Mouse (Mus musculus) Patski (cell line): ENCODE results near the gene Allc. TPM values are rescaled to one million over a fixed set of nuclear protein-coding genes. Genes with fewer than 3 reads are reported as not detected.
A peak's percentile ranks its signal among the peaks of the same experiment; 100 is the strongest.

Experiments used
- ATAC-seq: fragments of 100-300 bp; one replicate; pipeline ENCODE4 v1.8.0; 2021
- CTCF ChIA-PET: fragments of 350-600 bp; sonication (Branson Sonifier 250); formaldehyde crosslinking; loops from one replicate; lab custom pipeline; 2022; ENCODE audit warnings: inconsistent platforms; lab: Charles Lee
- POLR2A ChIA-PET: fragments of 350-600 bp; sonication (Branson Sonifier 250); formaldehyde crosslinking; loops from one replicate; lab custom pipeline; 2022; ENCODE audit warnings: antibody characterized with exemption, inconsistent platforms; lab: Charles Lee
- DNase-seq: peaks from one replicate; pipeline ENCODE4 v3.0.0-alpha.2; 2011; ENCODE audit warnings: low read depth, low spot score
- H3K27me3 ChIP-seq: fragments of 371-371 bp; one replicate; pipeline ENCODE4 v1.5.1; 2021
- CTCF ChIP-seq: fragments of 100-300 bp; IDR thresholded peaks from one replicate; pipeline ENCODE4 v1.5.1; 2021
- in situ Hi-C: fragments of 300-500 bp; cut with MboI; formaldehyde crosslinking; loops from 3 replicates; pipeline ENCODE4 v1.11.1; 2018; ENCODE audit warnings: low pct_unique_long_range_greater_than_20kb, mixed read lengths
- polyA plus RNA-seq: library from polyadenylated mRNA; unstranded; gene quantifications from one replicate; pipeline ENCODE4 v1.2.3, GENCODE M21; 2021

Gene Allc
- polyA plus RNA-seq, 1 experiment from 2014 or later, result not detected

- ATAC-seq (no peak), DNase-seq (no peak)
- TF ChIP-seq CTCF, result no peak
- POLR2A ChIA-PET, result no interaction called here
- in situ Hi-C loops, result no loop called here
- CTCF ChIA-PET, result no interaction called here
- H3K27me3 ChIP-seq, result peaks cover 7% of the 10 kb centered on the region
Measured at GRCm38 (mm10) chr12:28612391-28612790, 30.1 kb upstream of the Allc start.

GRCm38 (mm10) chr12:28607546-28608305 is 25.4 kb upstream of the Allc start:
- no peak for TF ChIP-seq CTCF
- no peak for DNase-seq
- ChIA-PET POLR2A (no interaction called here), CTCF (no interaction called here)
- in situ Hi-C loops, result no loop called here
- ATAC-seq, result no peak
- H3K27me3 ChIP-seq, result peaks cover 14% of the 10 kb centered on the region

GRCm38 (mm10) chr12:28603494-28603893 is 21.2 kb upstream of the Allc start:
- H3K27me3 ChIP-seq, result peaks cover 36% of the 10 kb centered on the region
- POLR2A ChIA-PET, result interaction anchor here (0.7 kb wide), 1 partner anchor 108 kb away, joined by 6 read pairs; no protein-coding TSS in a partner anchor
- in situ Hi-C loops, result no loop called here
- ATAC-seq, result no peak
- no peak for TF ChIP-seq CTCF
- CTCF ChIA-PET, result no interaction called here
- no peak for DNase-seq

- ATAC-seq, result no peak
- POLR2A ChIA-PET, result no interaction called here
- in situ Hi-C loops, result no loop called here
- DNase-seq, result no peak
- H3K27me3 ChIP-seq, result peaks cover 27% of the 10 kb centered on the region
- CTCF ChIA-PET, result no interaction called here
- TF ChIP-seq CTCF, result no peak
Measured at GRCm38 (mm10) chr12:28602259-28602658, 19.9 kb upstream of the Allc start.

GRCm38 (mm10) chr12:28598526-28598991 is 16.2 kb upstream of the Allc start:
- H3K27me3 ChIP-seq, result peaks cover 28% of the 10 kb centered on the region
- no peak for TF ChIP-seq CTCF
- in situ Hi-C loops, result loop anchor here (10.0 to 25.0 kb wide), 2 partner anchors 539 to 1286 kb away; no protein-coding TSS in a partner anchor
- ATAC-seq, result no peak
- CTCF ChIA-PET, result no interaction called here
- POLR2A ChIA-PET, result no interaction called here
- no peak for DNase-seq

- in situ Hi-C loops, result loop anchor here (10.0 to 25.0 kb wide), 2 partner anchors 539 to 1287 kb away; no protein-coding TSS in a partner anchor
- peaks cover 28% of the 10 kb centered on the region for H3K27me3 ChIP-seq
- ATAC-seq, result no peak
- no peak for DNase-seq
- TF ChIP-seq CTCF, result no peak
- ChIA-PET POLR2A (no interaction called here), CTCF (no interaction called here)
Measured at GRCm38 (mm10) chr12:28598110-28598509, 15.8 kb upstream of the Allc start.

- in situ Hi-C loops, result loop anchor here (10.0 to 25.0 kb wide), 2 partner anchors 540 to 1287 kb away; no protein-coding TSS in a partner anchor
- CTCF ChIA-PET, result no interaction called here
- no peak for DNase-seq
Measured at GRCm38 (mm10) chr12:28597699-28598098, 15.4 kb upstream of the Allc start.

GRCm38 (mm10) chr12:28596851-28597250 is 14.5 kb upstream of the Allc start:
- CTCF ChIA-PET, result no interaction called here

More at GRCm38 (mm10) chr12:28597699-28598098, 15.4 kb upstream of the Allc start:
- POLR2A ChIA-PET, result no interaction called here
- no peak for TF ChIP-seq CTCF
- no peak for ATAC-seq
- peaks cover 27% of the 10 kb centered on the region for H3K27me3 ChIP-seq

GRCm38 (mm10) chr12:28590428-28590827 is 8.1 kb upstream of the Allc start:
- TF ChIP-seq CTCF, result no peak
- in situ Hi-C loops, result loop anchor here (10.0 to 25.0 kb wide), 2 partner anchors 547 to 1294 kb away; no protein-coding TSS in a partner anchor
- DNase-seq, result no peak
- CTCF ChIA-PET, result no interaction called here
- H3K27me3 ChIP-seq, result peaks cover 14% of the 10 kb centered on the region
- POLR2A ChIA-PET, result no interaction called here
- no peak for ATAC-seq

More at GRCm38 (mm10) chr12:28596851-28597250, 14.5 kb upstream of the Allc start:
- in situ Hi-C loops, result loop anchor here (10.0 to 25.0 kb wide), 2 partner anchors 540 to 1288 kb away; no protein-coding TSS in a partner anchor
- POLR2A ChIA-PET, result no interaction called here
- DNase-seq (no peak), ATAC-seq (no peak)
- H3K27me3 ChIP-seq, result peaks cover 22% of the 10 kb centered on the region
- no peak for TF ChIP-seq CTCF

- TF ChIP-seq CTCF, result peak; percentile 93
- peak; percentile 42 for DNase-seq
- ChIA-PET POLR2A (no interaction called here), CTCF (no interaction called here)
- ATAC-seq, result peak; percentile 96
- H3K27me3 ChIP-seq, result peaks cover 9% of the 10 kb centered on the region
- in situ Hi-C loops, result loop anchor here (25.0 kb wide), 1 partner anchor 548 kb away; no protein-coding TSS in a partner anchor
Measured at GRCm38 (mm10) chr12:28589090-28589868, 7.0 kb upstream of the Allc start.
